Mouse (Mus musculus): ENCODE measurements around the gene Ccdc141. TPM values are rescaled to one million over a fixed set of nuclear protein-coding genes. Genes with fewer than 3 reads are reported as not detected.

Gene Ccdc141
- polyA plus RNA-seq, 1 experiment from 2014 or later: 3.4 TPM

DNA sequence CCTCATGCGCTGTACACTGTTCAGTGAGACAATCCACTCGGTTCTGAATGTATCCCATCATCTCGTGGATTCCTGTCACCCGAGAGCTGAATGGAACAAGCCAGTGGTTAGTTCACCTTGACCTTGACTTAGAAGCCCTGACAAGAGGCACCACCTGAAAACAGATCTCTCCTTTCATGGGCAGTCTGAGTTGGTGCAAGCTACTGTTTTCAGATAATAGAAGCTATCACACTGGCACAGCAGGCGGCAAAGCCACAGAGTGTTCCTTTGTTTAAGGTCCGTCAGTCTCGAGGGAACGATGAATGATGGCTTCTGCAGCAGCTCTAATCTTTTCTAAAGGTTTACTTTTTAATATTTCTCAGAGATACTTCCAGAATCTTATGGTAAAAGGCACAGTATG lies 110.8 kb downstream of the Ccdc141 start:
- Histone ChIP-seq H3K4me2 (ENCODE audit: low read depth, low read length, severe bottlenecking) (no peak overlapping the region), H3K27me3 (ENCODE audit: control insufficient read depth, insufficient read depth, low read length) (no peaks in the 10 kb centered on the region), H3K9ac (ENCODE audit: low read length) (no peak overlapping the region), H3K9me3 (ENCODE audit: control insufficient read depth, low read length) (no peaks in the 10 kb centered on the region), H3K4me1 (replicated peaks; ENCODE audit: control insufficient read depth, insufficient read depth, low read length) (peaks cover 4% of the 10 kb centered on the region; the same call in 1 of the 2 replicates), H3K27ac (ENCODE audit: low read depth, low read length) (no peak overlapping the region), H3K4me3 (ENCODE audit: low read depth, low read length) (no peak overlapping the region), H3K36me3 (ENCODE audit: control insufficient read depth, insufficient read depth, low read length) (no peaks in the 10 kb centered on the region)
- DNase-seq (ENCODE audit: low spot score) (no peak), ATAC-seq (replicated peaks; ENCODE audit: low FRiP score) (no peak)
- WGBS: 20% methylated on average over 8 of the region's 8 CpGs

DNA sequence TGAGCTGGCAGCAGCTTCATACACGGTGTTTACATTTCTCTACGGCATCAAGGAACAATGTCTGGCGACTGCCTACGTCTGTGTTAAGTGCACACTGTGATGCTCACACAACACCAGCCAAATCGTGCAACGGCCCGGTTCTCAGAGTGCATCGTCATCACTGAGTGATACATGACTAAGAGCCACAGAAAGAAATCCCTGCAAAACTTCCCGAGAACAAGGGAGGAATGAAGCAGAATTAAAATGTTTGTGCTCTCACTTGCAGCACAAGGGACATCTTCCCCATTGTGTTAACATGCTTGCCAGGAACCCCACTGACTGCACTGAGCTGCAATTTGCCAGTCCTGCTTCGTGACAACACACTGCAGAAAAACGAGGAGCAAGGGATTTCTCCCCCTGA lies 114.1 kb downstream of the Ccdc141 start:
- Histone ChIP-seq H3K27me3 (ENCODE audit: control insufficient read depth, insufficient read depth, low read length) (no peaks in the 10 kb centered on the region), H3K4me1 (replicated peaks; ENCODE audit: control insufficient read depth, insufficient read depth, low read length) (peaks cover 4% of the 10 kb centered on the region; the same call in 1 of the 2 replicates), H3K27ac (ENCODE audit: low read depth, low read length) (no peak overlapping the region), H3K4me3 (ENCODE audit: low read depth, low read length) (no peak overlapping the region), H3K4me2 (ENCODE audit: low read depth, low read length, severe bottlenecking) (no peak overlapping the region), H3K9ac (ENCODE audit: low read length) (no peak overlapping the region), H3K9me3 (ENCODE audit: control insufficient read depth, low read length) (no peaks in the 10 kb centered on the region), H3K36me3 (ENCODE audit: control insufficient read depth, insufficient read depth, low read length) (no peaks in the 10 kb centered on the region)
- WGBS: 32% methylated on average over 11 of the region's 11 CpGs
- 0 out of 2 replicates have a peak, but pooled peaks have one; percentile 37 for ATAC-seq (replicated peaks; ENCODE audit: low FRiP score)
- DNase-seq (ENCODE audit: low spot score): no peak

DNA sequence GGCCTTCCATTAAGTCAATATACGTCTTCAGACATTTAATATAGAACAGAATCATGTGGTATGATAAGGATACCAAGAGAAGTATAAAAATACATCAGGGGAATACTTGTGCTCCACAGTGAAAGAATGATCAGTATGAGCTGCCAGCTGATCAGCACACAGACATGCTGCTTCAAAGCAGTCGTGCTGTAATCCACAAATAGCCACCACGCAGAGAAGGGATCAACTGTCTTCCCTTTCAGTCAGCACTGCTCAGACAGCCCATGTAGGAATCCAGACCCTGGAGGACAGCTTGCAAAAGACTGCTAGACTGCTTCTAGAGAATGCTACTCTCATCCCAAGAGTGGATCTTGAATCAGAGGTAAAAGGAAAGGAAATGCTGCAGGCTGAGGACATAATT lies 127.5 kb downstream of the Ccdc141 start:
- ATAC-seq (replicated peaks; ENCODE audit: low FRiP score) (no peak), DNase-seq (ENCODE audit: low spot score) (no peak)
- H3K4me2 ChIP-seq (ENCODE audit: low read depth, low read length, severe bottlenecking): no peak overlapping the region
- no peaks in the 10 kb centered on the region for H3K27me3 ChIP-seq (ENCODE audit: control insufficient read depth, insufficient read depth, low read length)
- no peak overlapping the region for H3K4me3 ChIP-seq (ENCODE audit: low read depth, low read length)
- no peaks in the 10 kb centered on the region for H3K9me3 ChIP-seq (ENCODE audit: control insufficient read depth, low read length)
- 75% methylated on average over 3 of the region's 3 CpGs for WGBS
- no peak overlapping the region for H3K27ac ChIP-seq (ENCODE audit: low read depth, low read length)
- H3K36me3 ChIP-seq (ENCODE audit: control insufficient read depth, insufficient read depth, low read length): no peaks in the 10 kb centered on the region
- no peaks in the 10 kb centered on the region for H3K4me1 ChIP-seq (replicated peaks; ENCODE audit: control insufficient read depth, insufficient read depth, low read length)
- no peak overlapping the region for H3K9ac ChIP-seq (ENCODE audit: low read length)

DNA sequence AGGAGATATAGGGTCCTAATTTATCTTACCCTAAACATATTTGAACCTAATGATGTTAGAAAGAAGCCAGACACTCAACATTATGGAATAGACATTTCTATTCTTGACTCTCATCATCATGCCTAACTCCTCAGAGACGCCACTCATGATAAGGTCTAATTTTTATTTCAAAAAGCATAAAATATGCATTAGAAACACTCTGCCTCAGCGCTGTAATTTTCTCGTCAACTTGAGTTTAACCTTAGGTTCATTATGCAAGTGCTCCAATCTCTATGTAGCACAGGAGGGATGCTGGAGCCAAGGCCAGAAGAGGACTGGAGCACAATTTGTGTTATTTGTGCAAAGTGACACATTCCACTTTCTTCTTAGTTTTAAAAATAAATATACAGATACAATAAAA lies 130.8 kb downstream of the Ccdc141 start:
- ATAC-seq (replicated peaks; ENCODE audit: low FRiP score) (no peak), DNase-seq (ENCODE audit: low spot score) (no peak)
- WGBS: 87% methylated on average over 3 of the region's 3 CpGs
- Histone ChIP-seq H3K36me3 (ENCODE audit: control insufficient read depth, insufficient read depth, low read length) (no peaks in the 10 kb centered on the region), H3K4me1 (replicated peaks; ENCODE audit: control insufficient read depth, insufficient read depth, low read length) (no peaks in the 10 kb centered on the region), H3K9me3 (ENCODE audit: control insufficient read depth, low read length) (no peaks in the 10 kb centered on the region), H3K4me3 (ENCODE audit: low read depth, low read length) (no peak overlapping the region), H3K27me3 (ENCODE audit: control insufficient read depth, insufficient read depth, low read length) (no peaks in the 10 kb centered on the region), H3K4me2 (ENCODE audit: low read depth, low read length, severe bottlenecking) (no peak overlapping the region), H3K27ac (ENCODE audit: low read depth, low read length) (no peak overlapping the region), H3K9ac (ENCODE audit: low read length) (no peak overlapping the region)

DNA sequence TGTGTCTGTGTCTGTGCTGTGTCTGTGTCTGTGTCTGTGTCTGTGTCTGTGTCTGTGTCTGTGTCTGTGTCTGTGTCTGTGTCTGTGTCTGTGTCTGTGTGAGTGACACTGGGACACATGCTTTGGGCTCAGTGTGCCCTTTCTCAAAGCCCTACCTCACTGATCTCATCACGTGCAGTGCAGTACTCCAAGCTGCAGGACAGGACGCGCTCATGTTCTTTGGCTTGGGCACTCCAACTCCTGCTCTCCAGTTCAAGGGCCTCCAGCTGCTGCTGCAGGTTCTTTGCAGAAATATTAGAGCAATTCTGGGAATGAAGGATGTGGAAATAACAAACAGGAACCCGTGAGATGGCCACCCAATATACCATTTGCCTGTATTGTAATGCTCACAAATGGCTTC lies 131.2 kb downstream of the Ccdc141 start:
- Histone ChIP-seq H3K36me3 (ENCODE audit: control insufficient read depth, insufficient read depth, low read length) (no peaks in the 10 kb centered on the region), H3K4me3 (ENCODE audit: low read depth, low read length) (no peak overlapping the region), H3K4me1 (replicated peaks; ENCODE audit: control insufficient read depth, insufficient read depth, low read length) (no peaks in the 10 kb centered on the region), H3K27ac (ENCODE audit: low read depth, low read length) (no peak overlapping the region), H3K27me3 (ENCODE audit: control insufficient read depth, insufficient read depth, low read length) (no peaks in the 10 kb centered on the region), H3K4me2 (ENCODE audit: low read depth, low read length, severe bottlenecking) (no peak overlapping the region), H3K9ac (ENCODE audit: low read length) (no peak overlapping the region), H3K9me3 (ENCODE audit: control insufficient read depth, low read length) (no peaks in the 10 kb centered on the region)
- no peak for ATAC-seq (replicated peaks; ENCODE audit: low FRiP score)
- 91% methylated on average over 4 of the region's 4 CpGs for WGBS
- no peak for DNase-seq (ENCODE audit: low spot score)

DNA sequence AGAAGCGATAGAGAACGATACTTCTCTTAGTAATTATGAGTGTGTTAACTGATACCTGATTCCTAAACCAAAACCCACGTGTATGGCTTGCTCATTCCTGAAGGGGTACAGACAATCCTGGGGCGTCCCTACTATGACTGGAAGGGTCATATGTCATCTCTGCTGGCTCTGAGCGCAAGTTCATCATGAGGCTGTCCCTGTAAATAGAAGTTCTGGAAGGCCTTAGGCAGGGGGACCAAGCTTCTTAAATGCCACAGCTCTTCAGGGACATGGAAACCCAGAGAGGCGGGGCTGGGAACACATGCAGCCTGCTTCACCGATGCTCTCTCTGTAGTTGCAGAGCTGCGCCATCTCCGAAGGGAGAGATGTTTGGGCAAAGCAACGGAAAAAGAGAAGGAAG lies 133.2 kb downstream of the Ccdc141 start:
- Histone ChIP-seq H3K36me3 (ENCODE audit: control insufficient read depth, insufficient read depth, low read length) (no peaks in the 10 kb centered on the region), H3K9ac (ENCODE audit: low read length) (no peak overlapping the region), H3K27me3 (ENCODE audit: control insufficient read depth, insufficient read depth, low read length) (no peaks in the 10 kb centered on the region), H3K4me3 (ENCODE audit: low read depth, low read length) (no peak overlapping the region), H3K9me3 (ENCODE audit: control insufficient read depth, low read length) (no peaks in the 10 kb centered on the region), H3K27ac (ENCODE audit: low read depth, low read length) (no peak overlapping the region), H3K4me1 (replicated peaks; ENCODE audit: control insufficient read depth, insufficient read depth, low read length) (no peaks in the 10 kb centered on the region), H3K4me2 (ENCODE audit: low read depth, low read length, severe bottlenecking) (no peak overlapping the region)
- no peak for DNase-seq (ENCODE audit: low spot score)
- 91% methylated on average over 10 of the region's 10 CpGs for WGBS
- no peak for ATAC-seq (replicated peaks; ENCODE audit: low FRiP score)

DNA sequence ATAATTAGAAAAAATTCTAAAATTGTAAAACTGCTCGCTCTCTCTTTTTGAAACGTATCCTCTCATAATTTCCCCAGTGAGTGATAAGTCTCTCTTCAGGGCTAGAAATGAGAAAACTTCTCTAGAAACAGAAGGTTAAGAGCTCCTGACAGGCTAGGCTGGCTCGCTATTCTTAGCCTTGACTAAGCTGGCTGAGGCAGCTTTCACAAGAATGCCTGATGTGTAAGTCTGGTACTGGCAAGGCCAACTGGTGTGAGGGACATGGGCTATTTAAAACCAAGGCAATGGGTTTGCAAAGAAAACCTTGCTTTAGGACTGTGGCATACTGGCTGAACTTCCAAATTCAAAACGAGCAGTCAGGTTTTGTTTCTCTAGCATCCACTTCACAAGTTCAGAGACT lies 136.3 kb downstream of the Ccdc141 start:
- H3K9ac ChIP-seq (ENCODE audit: low read length): no peak overlapping the region
- no peaks in the 10 kb centered on the region for H3K36me3 ChIP-seq (ENCODE audit: control insufficient read depth, insufficient read depth, low read length)
- no peak for DNase-seq (ENCODE audit: low spot score)
- H3K4me2 ChIP-seq (ENCODE audit: low read depth, low read length, severe bottlenecking): no peak overlapping the region
- no peaks in the 10 kb centered on the region for H3K4me1 ChIP-seq (replicated peaks; ENCODE audit: control insufficient read depth, insufficient read depth, low read length)
- H3K27ac ChIP-seq (ENCODE audit: low read depth, low read length): no peak overlapping the region
- no peak overlapping the region for H3K4me3 ChIP-seq (ENCODE audit: low read depth, low read length)
- ATAC-seq (replicated peaks; ENCODE audit: low FRiP score): no peak
- 88% methylated on average over 4 of the region's 4 CpGs for WGBS
- no peaks in the 10 kb centered on the region for H3K27me3 ChIP-seq (ENCODE audit: control insufficient read depth, insufficient read depth, low read length)
- H3K9me3 ChIP-seq (ENCODE audit: control insufficient read depth, low read length): no peaks in the 10 kb centered on the region

DNA sequence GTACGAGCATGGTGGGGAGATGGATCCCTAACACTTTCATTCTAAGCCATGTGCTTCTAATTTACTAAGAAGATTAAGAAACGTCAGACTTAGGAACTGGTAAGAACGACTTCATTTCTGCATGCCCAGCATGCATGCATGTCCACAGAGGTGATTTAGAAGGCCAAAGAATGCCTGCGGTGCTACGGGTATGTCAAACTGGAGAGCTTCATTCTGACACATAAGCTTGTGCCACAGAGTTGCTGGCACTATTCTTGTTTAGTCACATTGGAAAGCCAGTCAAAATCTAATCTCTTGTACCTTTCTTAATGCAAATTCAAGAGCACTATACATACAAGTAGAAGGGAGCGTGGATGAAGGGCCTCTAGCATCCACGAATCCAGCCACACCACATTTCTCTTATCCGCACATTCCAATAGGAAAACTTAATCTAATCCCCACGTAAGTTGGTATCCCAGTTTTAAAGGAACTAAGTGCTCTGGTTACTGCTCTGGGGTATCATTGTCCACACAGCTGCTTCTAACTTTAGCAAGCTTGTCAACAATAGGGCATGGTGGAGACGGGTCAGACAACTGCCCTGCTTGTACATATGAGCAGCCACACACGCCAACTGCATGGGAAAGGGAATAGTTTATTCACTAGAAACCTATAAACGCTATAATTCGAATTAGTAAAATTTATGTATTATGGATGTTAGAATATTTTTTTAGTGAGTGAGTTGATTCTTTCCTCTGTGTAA lies 136.9 kb downstream of the Ccdc141 start:
- H3K4me2 ChIP-seq (ENCODE audit: low read depth, low read length, severe bottlenecking): no peak overlapping the region

DNA sequence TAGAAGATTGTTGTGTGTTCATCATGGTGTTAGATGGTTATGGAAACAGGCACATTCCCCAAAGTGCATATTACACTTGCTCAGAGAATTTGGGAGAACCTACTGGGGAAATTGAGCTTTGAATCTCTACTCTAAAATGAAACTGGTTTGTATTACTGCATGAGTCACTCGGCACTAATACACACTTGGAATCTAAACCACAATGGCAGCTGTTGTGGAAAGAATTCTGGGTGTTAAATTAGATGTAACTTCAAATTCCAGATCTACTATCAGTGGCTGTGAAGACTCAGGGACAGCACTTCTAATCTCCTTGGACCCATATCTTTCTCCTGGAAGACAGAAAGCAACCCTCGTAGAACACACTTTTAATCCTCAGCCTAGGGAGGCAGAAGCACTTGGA lies 149.8 kb downstream of the Ccdc141 start:
- Histone ChIP-seq H3K4me2 (ENCODE audit: low read depth, low read length, severe bottlenecking) (no peak overlapping the region), H3K27me3 (ENCODE audit: control insufficient read depth, insufficient read depth, low read length) (no peaks in the 10 kb centered on the region), H3K9ac (ENCODE audit: low read length) (no peak overlapping the region), H3K4me3 (ENCODE audit: low read depth, low read length) (no peak overlapping the region), H3K27ac (ENCODE audit: low read depth, low read length) (no peak overlapping the region), H3K4me1 (replicated peaks; ENCODE audit: control insufficient read depth, insufficient read depth, low read length) (no peaks in the 10 kb centered on the region), H3K9me3 (ENCODE audit: control insufficient read depth, low read length) (no peaks in the 10 kb centered on the region), H3K36me3 (ENCODE audit: control insufficient read depth, insufficient read depth, low read length) (no peaks in the 10 kb centered on the region)
- no peak for ATAC-seq (replicated peaks; ENCODE audit: low FRiP score)
- 84% methylated on average over 2 of the region's 2 CpGs for WGBS
- no peak for DNase-seq (ENCODE audit: low spot score)

More for the DNA sequence above, 136.9 kb downstream of the Ccdc141 start:
- H3K9me3 ChIP-seq (ENCODE audit: control insufficient read depth, low read length): no peaks in the 10 kb centered on the region
- H3K4me3 ChIP-seq (ENCODE audit: low read depth, low read length): no peak overlapping the region
- 81% methylated on average over 13 of the region's 13 CpGs for WGBS
- no peaks in the 10 kb centered on the region for H3K27me3 ChIP-seq (ENCODE audit: control insufficient read depth, insufficient read depth, low read length)
- H3K9ac ChIP-seq (ENCODE audit: low read length): no peak overlapping the region
- no peak overlapping the region for H3K27ac ChIP-seq (ENCODE audit: low read depth, low read length)
- H3K4me1 ChIP-seq (replicated peaks; ENCODE audit: control insufficient read depth, insufficient read depth, low read length): no peaks in the 10 kb centered on the region
- DNase-seq (ENCODE audit: low spot score) (no peak), ATAC-seq (replicated peaks; ENCODE audit: low FRiP score) (no peak)
- no peaks in the 10 kb centered on the region for H3K36me3 ChIP-seq (ENCODE audit: control insufficient read depth, insufficient read depth, low read length)

Measured in forebrain, embryonic 11.5 days (tissue).